Mouse (Mus musculus) cortical plate, adult 2 months (tissue): ENCODE measurements around the gene C2cd2l. TPM values are rescaled to one million over a fixed set of nuclear protein-coding genes. Genes with fewer than 3 reads are reported as not detected.

Experiments used
- H3K27ac ChIP-seq: fragments of 200-500 bp; 2 replicates; pipeline ENCODE4 v1.5.1; 2012; ENCODE audit warnings: low read length, control low read depth, inconsistent platforms; ENCODE audit not compliant: insufficient read depth
- H3K4me1 ChIP-seq: fragments of 200-500 bp; 2 replicates; pipeline ENCODE4 v1.6.1; 2011; ENCODE audit warnings: low read length; ENCODE audit not compliant: control insufficient read depth, insufficient read depth
- H3K4me3 ChIP-seq: fragments of 200-500 bp; 2 replicates; pipeline ENCODE4 v1.5.1; 2011; ENCODE audit warnings: mild to moderate bottlenecking, low read length, control low read depth; ENCODE audit not compliant: insufficient read depth
- CTCF ChIP-seq: fragments of 200-500 bp; IDR thresholded peaks from 2 replicates; pipeline ENCODE4 v1.5.1; 2011; ENCODE audit warnings: mild to moderate bottlenecking, control low read depth, low read length; ENCODE audit not compliant: insufficient read depth; ENCODE audit errors: extremely low read depth
- POLR2A ChIP-seq: fragments of 200-500 bp; IDR thresholded peaks from 2 replicates; pipeline ENCODE4 v1.6.1; 2011; ENCODE audit warnings: mild to moderate bottlenecking, low read length, control low read depth; ENCODE audit not compliant: insufficient read depth; ENCODE audit errors: extremely low read depth
- polyA plus RNA-seq: library from polyadenylated mRNA; depleted of rRNA; stranded (reverse); fragments of >200 nt; gene quantifications from 2 replicates; pipeline ENCODE4 v1.2.3, GENCODE M21; 2012

The C2cd2l gene
- polyA plus RNA-seq, 1 experiment: 213 TPM

DNA sequence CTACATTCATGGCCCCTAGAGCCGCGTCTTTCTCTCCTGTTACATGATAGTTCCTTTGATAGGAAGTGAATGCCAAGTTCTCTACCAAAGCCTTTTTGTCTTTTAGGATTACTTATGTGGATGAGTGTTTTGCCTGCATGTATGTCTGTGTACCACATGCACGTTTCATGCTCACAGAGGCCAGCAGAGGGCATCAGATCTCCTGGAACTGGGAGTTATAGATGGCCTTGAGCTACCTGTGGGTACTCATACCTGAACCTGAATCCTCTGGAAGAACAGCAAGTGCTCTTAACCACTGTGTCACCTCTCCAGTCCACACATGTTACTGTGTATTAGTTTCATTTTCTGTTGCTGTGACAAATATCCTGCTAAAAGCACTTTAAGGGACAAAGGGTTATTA is 27.6 kb downstream of the C2cd2l start:
- no peak overlapping the region for H3K27ac ChIP-seq
- peaks cover 3% of the 10 kb centered on the region; the same call in 1 of the 2 replicates for H3K4me1 ChIP-seq
- H3K4me3 ChIP-seq: no peak overlapping the region
- TF ChIP-seq POLR2A (no peak), CTCF (peak; percentile 57)

- H3K27ac ChIP-seq: no peak overlapping the region
- TF ChIP-seq POLR2A (no peak), CTCF (no peak)
- peaks cover 4% of the 10 kb centered on the region; the same call in 1 of the 2 replicates for H3K4me1 ChIP-seq
- peak overlapping the region; percentile 87 for H3K4me3 ChIP-seq
Measured at GRCm38 (mm10) chr9:44288959-44289291, 31.2 kb downstream of the C2cd2l start.

DNA sequence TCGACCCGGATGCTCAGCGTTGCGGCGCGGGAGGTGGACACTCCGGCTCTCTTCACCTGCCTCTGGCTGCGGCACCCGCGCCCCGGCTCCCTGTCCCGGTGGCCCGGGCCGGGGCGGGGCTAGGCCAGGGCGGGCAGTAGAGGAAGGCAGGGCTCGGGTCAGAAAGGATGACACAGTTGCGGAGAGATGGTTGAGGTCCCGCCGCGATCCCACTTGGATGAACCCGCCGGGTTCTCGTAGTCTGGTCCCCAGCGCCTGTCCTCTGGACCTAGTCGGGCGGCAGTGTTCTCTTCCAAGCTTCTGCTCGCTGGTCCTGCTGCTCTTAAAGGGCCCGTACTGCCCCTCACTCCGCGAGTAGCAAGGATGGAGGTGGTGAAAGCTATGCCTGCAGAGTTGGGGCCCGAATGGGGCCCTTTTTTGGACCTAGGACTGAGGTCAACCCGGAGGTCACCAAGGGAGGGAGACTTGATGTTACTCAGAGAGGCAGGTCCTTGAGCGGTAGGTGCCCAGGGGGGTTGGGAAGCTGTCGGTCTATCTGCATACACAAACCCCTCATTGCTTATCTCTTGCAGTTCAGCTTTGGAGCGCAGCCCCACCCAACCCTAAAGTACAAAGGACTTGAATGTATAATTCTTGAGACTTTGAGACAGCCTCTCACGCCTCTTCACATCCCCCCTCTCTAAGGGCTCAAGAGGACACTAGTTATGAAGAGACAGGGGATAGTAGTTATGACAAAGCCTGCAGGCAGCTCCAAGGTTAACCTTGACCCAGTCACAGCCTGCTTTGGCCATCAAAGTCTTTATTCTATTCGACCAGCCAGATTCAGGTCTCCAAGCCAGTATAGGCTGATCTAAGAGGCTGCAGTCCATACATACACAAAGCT is 31.8 kb downstream of the C2cd2l start, which contains the start of gene Abcg4:
TSS of gene Abcg4 (minus strand) at position 540 of the 883 bp plus-strand sequence.
- peak within 1 kb of the TSS; percentile 87 for H3K4me3 ChIP-seq
- TF ChIP-seq POLR2A: peak; percentile 26; the same call in 1 of the 2 replicates
- TF ChIP-seq CTCF: no peak
- H3K4me1 ChIP-seq: peaks cover 4% of the 10 kb centered on the region; the same call in 1 of the 2 replicates

DNA sequence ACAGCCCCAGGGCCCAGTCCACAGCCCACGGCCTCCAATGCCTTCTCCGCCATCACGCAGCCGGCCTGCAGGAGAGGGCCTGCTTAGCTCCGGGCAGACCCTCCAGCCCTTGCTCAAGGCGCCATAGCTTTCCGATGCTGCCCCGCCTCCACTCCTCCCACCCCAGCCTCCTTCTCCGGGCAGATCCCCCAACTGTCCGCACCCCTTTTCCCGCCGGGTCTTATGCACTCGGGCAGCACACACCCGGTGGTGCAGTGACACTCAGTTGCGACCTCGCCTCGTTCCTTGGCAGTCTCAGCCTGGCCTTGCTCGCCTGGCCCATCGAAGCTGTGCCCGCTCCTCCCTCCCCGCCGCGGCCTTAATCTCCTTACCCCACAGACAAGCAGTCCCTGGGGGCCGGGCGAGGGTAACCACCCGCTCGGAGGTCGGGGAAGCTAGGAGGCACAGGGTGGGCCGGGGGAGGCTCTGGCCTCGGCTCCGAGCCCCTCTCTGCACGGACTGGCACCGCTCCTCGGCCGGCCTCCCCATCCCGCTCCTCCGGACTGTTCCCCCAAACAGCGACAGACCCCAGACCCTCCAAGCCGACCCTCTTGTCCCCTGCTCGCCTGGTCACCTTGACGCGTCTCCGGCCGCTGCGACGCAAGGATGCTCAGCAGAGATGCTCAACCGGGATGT is 32.5 kb downstream of the C2cd2l start:
- Histone ChIP-seq H3K27ac (peak overlapping the region; percentile 13), H3K4me3 (peak overlapping the region; percentile 87), H3K4me1 (peaks cover 4% of the 10 kb centered on the region; the same call in 1 of the 2 replicates)
- no peak for TF ChIP-seq CTCF
- TF ChIP-seq POLR2A: no peak

More for the DNA sequence above, 31.8 kb downstream of the C2cd2l start, which contains the start of gene Abcg4:
- peak within 1 kb of the TSS; percentile 13 for H3K27ac ChIP-seq

- Histone ChIP-seq H3K4me1 (peaks cover 4% of the 10 kb centered on the region; the same call in 1 of the 2 replicates), H3K4me3 (peak overlapping the region; percentile 87), H3K27ac (0 out of 2 replicates have a peak overlapping the region, but pooled peaks have one; percentile 13)
- no peak for TF ChIP-seq CTCF
- no peak for TF ChIP-seq POLR2A
Measured at GRCm38 (mm10) chr9:44287003-44287400, 33.1 kb downstream of the C2cd2l start.

DNA sequence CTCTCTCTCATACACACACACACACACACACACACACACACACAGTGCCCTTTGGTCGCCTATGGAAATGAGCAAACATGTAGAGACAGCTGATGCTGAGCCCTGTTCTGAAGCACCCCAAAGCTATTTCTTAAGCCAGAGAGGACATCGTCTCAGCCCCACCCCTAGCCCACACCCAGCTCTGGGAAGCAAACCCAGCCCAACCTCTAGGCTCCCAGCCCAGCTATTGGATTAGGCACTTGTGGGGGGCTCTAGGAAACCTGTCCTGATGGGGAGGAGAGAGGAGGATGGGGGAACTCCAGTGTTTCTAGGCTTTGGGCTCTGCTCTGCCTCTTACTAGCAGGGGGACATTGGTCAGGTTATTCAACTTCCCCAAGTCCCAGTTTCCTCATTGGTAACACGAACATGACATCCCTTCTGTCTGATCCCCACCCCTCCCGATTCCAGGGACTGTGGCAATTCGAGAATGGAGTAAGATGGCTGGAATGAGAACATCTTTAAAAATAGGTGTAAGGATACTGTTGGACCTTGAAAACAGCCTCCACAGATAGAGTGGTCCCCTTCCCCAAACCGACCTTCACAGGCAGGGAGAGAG is 33.7 kb downstream of the C2cd2l start:
- peaks cover 4% of the 10 kb centered on the region; the same call in 1 of the 2 replicates for H3K4me1 ChIP-seq
- no peak overlapping the region for H3K27ac ChIP-seq
- H3K4me3 ChIP-seq: peak overlapping the region; percentile 87
- TF ChIP-seq CTCF (no peak), POLR2A (no peak)

- Histone ChIP-seq H3K4me3 (no peak overlapping the region), H3K27ac (no peak overlapping the region), H3K4me1 (peaks cover 2% of the 10 kb centered on the region; the same call in 1 of the 2 replicates)
- TF ChIP-seq POLR2A: no peak
- TF ChIP-seq CTCF: no peak
Measured at GRCm38 (mm10) chr9:44283183-44283582, 36.9 kb downstream of the C2cd2l start.

- H3K4me3 ChIP-seq: no peak overlapping the region
Measured at GRCm38 (mm10) chr9:44269973-44270372, 50.1 kb downstream of the C2cd2l start.

GRCm38 (mm10) chr9:44269077-44269476 is 51.0 kb downstream of the C2cd2l start:
- Histone ChIP-seq H3K27ac (no peak overlapping the region), H3K4me3 (no peak overlapping the region), H3K4me1 (peaks cover 7% of the 10 kb centered on the region)
- TF ChIP-seq POLR2A (no peak), CTCF (peak; percentile 25; the same call in 1 of the 2 replicates)

More at GRCm38 (mm10) chr9:44269973-44270372, 50.1 kb downstream of the C2cd2l start:
- peaks cover 7% of the 10 kb centered on the region for H3K4me1 ChIP-seq
- TF ChIP-seq CTCF: no peak
- TF ChIP-seq POLR2A: no peak
- H3K27ac ChIP-seq: no peak overlapping the region
